Mouse (Mus musculus) left cerebral cortex, adult 11 months (tissue): Measurements from ENCODE around the gene Hoxc4.

ENCODE experiments used
- DNase-seq: peaks from one replicate; pipeline ENCODE4 v3.0.0; 2022; ENCODE audit warnings: low spot score

Gene Hoxc4

GRCm38 (mm10) chr15:103018636-103019035 is at the start of gene Hoxc4:
Gene Hoxc4 (plus strand): TSS chr15:103018934.
- DNase-seq, result no peak

- DNase-seq, result no peak
These were observed 49.4 kb upstream of the Hoxc4 start for GRCm38 (mm10) chr15:102969296-102969695.

- DNase-seq, result no peak
These were observed 48.0 kb upstream of the Hoxc4 start for GRCm38 (mm10) chr15:102970740-102971139.

- DNase-seq, result no peak
These were observed 46.5 kb upstream of the Hoxc4 start for GRCm38 (mm10) chr15:102972254-102972653.

- no peak for DNase-seq
These were observed 46.0 kb upstream of the Hoxc4 start for GRCm38 (mm10) chr15:102972753-102973152.

- no peak for DNase-seq
These were observed 43.7 kb upstream of the Hoxc4 start for GRCm38 (mm10) chr15:102975034-102975433.

GRCm38 (mm10) chr15:102975688-102976111 is 43.0 kb upstream of the Hoxc4 start:
- DNase-seq, result no peak

- DNase-seq, result no peak
These were observed 42.6 kb upstream of the Hoxc4 start, which contains the start of gene Hoxc9 for GRCm38 (mm10) chr15:102976171-102976570. Gene Hoxc9 (plus strand): TSS chr15:102976439.

- no peak for DNase-seq
These were observed 41.9 kb upstream of the Hoxc4 start for GRCm38 (mm10) chr15:102976631-102977422.

- no peak for DNase-seq
These were observed 41.2 kb upstream of the Hoxc4 start for GRCm38 (mm10) chr15:102977423-102977974.

- DNase-seq, result no peak
These were observed 39.9 kb upstream of the Hoxc4 start for GRCm38 (mm10) chr15:102978615-102979515.

GRCm38 (mm10) chr15:102979936-102980335 is 38.8 kb upstream of the Hoxc4 start:
- DNase-seq, result no peak

GRCm38 (mm10) chr15:102980352-102980751 is 38.4 kb upstream of the Hoxc4 start:
- DNase-seq, result no peak

GRCm38 (mm10) chr15:102980912-102981311 is 37.8 kb upstream of the Hoxc4 start:
- DNase-seq, result no peak

GRCm38 (mm10) chr15:102981379-102982288 is 37.1 kb upstream of the Hoxc4 start:
- DNase-seq, result no peak

- DNase-seq, result no peak
These were observed 35.0 kb upstream of the Hoxc4 start for GRCm38 (mm10) chr15:102983716-102984115.

- no peak for DNase-seq
These were observed 34.2 kb upstream of the Hoxc4 start for GRCm38 (mm10) chr15:102984521-102984920.

- DNase-seq, result no peak
These were observed 33.8 kb upstream of the Hoxc4 start for GRCm38 (mm10) chr15:102984925-102985324.

- DNase-seq, result peak; percentile 72
These were observed 31.5 kb upstream of the Hoxc4 start for GRCm38 (mm10) chr15:102987124-102987833.

GRCm38 (mm10) chr15:102988078-102988477 is 30.7 kb upstream of the Hoxc4 start:
- DNase-seq, result no peak
